Mouse (Mus musculus): ENCODE data around the gene Pnpla2. TPM values are rescaled to one million over a fixed set of nuclear protein-coding genes. Genes with fewer than 3 reads are reported as not detected.
A peak's percentile ranks its signal among the peaks of the same experiment; 100 is the strongest.
"Not testable (repeated sequence)": the region's sequence is repeated elsewhere in the genome, so short reads cannot be mapped to it uniquely, and the experiment has no call there.

Gene Pnpla2
- 16.6 and 17.8 TPM in 2 replicates for polyA plus RNA-seq (2016; fragmentation: Nextera tagmentation; extraction: Ambion mirVana)

GRCm38 (mm10) chr7:141454967-141455551 is at the start of gene Pnpla2:
Pnpla2 (plus strand) TSS chr7:141455198.
- Histone ChIP-seq H3K4me3 (peak within 1 kb of the TSS; percentile 70), H3K27ac (peak within 1 kb of the TSS; percentile 84), H3K9ac (peak within 1 kb of the TSS; percentile 77), H3K9me3 (replicated peaks) (no peaks in the 10 kb centered on the region), H3K36me3 (peaks cover 38% of the 10 kb centered on the region), H3K27me3 (replicated peaks) (peaks cover 9% of the 10 kb centered on the region), H3K4me1 (peaks cover 47% of the 10 kb centered on the region), H3K4me2 (peak within 1 kb of the TSS; percentile 90)
- peak; percentile 88 for ATAC-seq
- 3% methylated on average over 45 of the region's 45 CpGs for WGBS (ENCODE audit: insufficient replicate concordance)

- no peak for ATAC-seq
- H3K27me3 ChIP-seq (replicated peaks) = no peaks in the 10 kb centered on the region
- H3K36me3 ChIP-seq = peaks cover 80% of the 10 kb centered on the region
Observed at GRCm38 (mm10) chr7:141405466-141405865, 49.5 kb upstream of the Pnpla2 start.

GRCm38 (mm10) chr7:141407670-141408069 is 47.3 kb upstream of the Pnpla2 start:
- H3K9me3 ChIP-seq (replicated peaks); H3K9ac ChIP-seq; H3K4me2 ChIP-seq; H3K4me3 ChIP-seq; H3K27me3 ChIP-seq (replicated peaks); ATAC-seq; H3K27ac ChIP-seq; H3K4me1 ChIP-seq: not testable (repeated sequence)
- H3K36me3 ChIP-seq = peaks cover 68% of the 10 kb centered on the region
- WGBS (ENCODE audit: insufficient replicate concordance) = 87% methylated on average over 7 of the region's 7 CpGs

More at GRCm38 (mm10) chr7:141405466-141405865, 49.5 kb upstream of the Pnpla2 start:
- 74% methylated on average over 4 of the region's 4 CpGs for WGBS (ENCODE audit: insufficient replicate concordance)
- Histone ChIP-seq H3K4me2 (no peak overlapping the region), H3K4me1 (peaks cover 5% of the 10 kb centered on the region), H3K9ac (no peak overlapping the region), H3K9me3 (replicated peaks) (no peaks in the 10 kb centered on the region), H3K4me3 (no peak overlapping the region), H3K27ac (no peak overlapping the region)

- H3K27ac ChIP-seq = no peak overlapping the region
- H3K9me3 ChIP-seq (replicated peaks) = no peaks in the 10 kb centered on the region
- no peaks in the 10 kb centered on the region for H3K27me3 ChIP-seq (replicated peaks)
- 22% methylated on average over 11 of the region's 11 CpGs for WGBS (ENCODE audit: insufficient replicate concordance)
- peak; percentile 66 for ATAC-seq
- peak overlapping the region; percentile 27; the same call in 1 of the 2 replicates for H3K4me2 ChIP-seq
- no peak overlapping the region for H3K9ac ChIP-seq
- no peak overlapping the region for H3K4me3 ChIP-seq
- peaks cover 16% of the 10 kb centered on the region for H3K4me1 ChIP-seq
- H3K36me3 ChIP-seq = peaks cover 56% of the 10 kb centered on the region
Observed at GRCm38 (mm10) chr7:141408833-141409232, 46.2 kb upstream of the Pnpla2 start.

GRCm38 (mm10) chr7:141410631-141411030 is 44.4 kb upstream of the Pnpla2 start:
- Histone ChIP-seq H3K9me3 (replicated peaks) (no peaks in the 10 kb centered on the region), H3K4me1 (peaks cover 24% of the 10 kb centered on the region), H3K27me3 (replicated peaks) (no peaks in the 10 kb centered on the region), H3K4me2 (no peak overlapping the region), H3K9ac (no peak overlapping the region), H3K36me3 (peaks cover 46% of the 10 kb centered on the region), H3K4me3 (no peak overlapping the region), H3K27ac (0 out of 2 replicates have a peak overlapping the region, but pooled peaks have one; percentile 17)
- 81% methylated on average over 8 of the region's 8 CpGs for WGBS (ENCODE audit: insufficient replicate concordance)
- no peak for ATAC-seq

- Histone ChIP-seq H3K36me3 (peaks cover 42% of the 10 kb centered on the region), H3K9me3 (replicated peaks) (no peaks in the 10 kb centered on the region), H3K9ac (no peak overlapping the region), H3K4me1 (peaks cover 24% of the 10 kb centered on the region), H3K4me2 (no peak overlapping the region), H3K27me3 (replicated peaks) (no peaks in the 10 kb centered on the region), H3K27ac (no peak overlapping the region), H3K4me3 (no peak overlapping the region)
- ATAC-seq = no peak
- 78% methylated on average over 1 of the region's 1 CpGs for WGBS (ENCODE audit: insufficient replicate concordance)
Observed at GRCm38 (mm10) chr7:141411667-141412066, 43.3 kb upstream of the Pnpla2 start.

- Histone ChIP-seq H3K4me1 (peaks cover 24% of the 10 kb centered on the region), H3K36me3 (peaks cover 31% of the 10 kb centered on the region), H3K9me3 (replicated peaks) (no peaks in the 10 kb centered on the region), H3K27ac (peak overlapping the region; percentile 85), H3K4me3 (peak overlapping the region; percentile 71), H3K4me2 (peak overlapping the region; percentile 91), H3K9ac (peak overlapping the region; percentile 87), H3K27me3 (replicated peaks) (no peaks in the 10 kb centered on the region)
- WGBS (ENCODE audit: insufficient replicate concordance) = 4% methylated on average over 16 of the region's 16 CpGs
- ATAC-seq = peak; percentile 4; the same call in 1 of the 2 replicates
Observed at GRCm38 (mm10) chr7:141413331-141413730, 41.7 kb upstream of the Pnpla2 start.

DNA sequence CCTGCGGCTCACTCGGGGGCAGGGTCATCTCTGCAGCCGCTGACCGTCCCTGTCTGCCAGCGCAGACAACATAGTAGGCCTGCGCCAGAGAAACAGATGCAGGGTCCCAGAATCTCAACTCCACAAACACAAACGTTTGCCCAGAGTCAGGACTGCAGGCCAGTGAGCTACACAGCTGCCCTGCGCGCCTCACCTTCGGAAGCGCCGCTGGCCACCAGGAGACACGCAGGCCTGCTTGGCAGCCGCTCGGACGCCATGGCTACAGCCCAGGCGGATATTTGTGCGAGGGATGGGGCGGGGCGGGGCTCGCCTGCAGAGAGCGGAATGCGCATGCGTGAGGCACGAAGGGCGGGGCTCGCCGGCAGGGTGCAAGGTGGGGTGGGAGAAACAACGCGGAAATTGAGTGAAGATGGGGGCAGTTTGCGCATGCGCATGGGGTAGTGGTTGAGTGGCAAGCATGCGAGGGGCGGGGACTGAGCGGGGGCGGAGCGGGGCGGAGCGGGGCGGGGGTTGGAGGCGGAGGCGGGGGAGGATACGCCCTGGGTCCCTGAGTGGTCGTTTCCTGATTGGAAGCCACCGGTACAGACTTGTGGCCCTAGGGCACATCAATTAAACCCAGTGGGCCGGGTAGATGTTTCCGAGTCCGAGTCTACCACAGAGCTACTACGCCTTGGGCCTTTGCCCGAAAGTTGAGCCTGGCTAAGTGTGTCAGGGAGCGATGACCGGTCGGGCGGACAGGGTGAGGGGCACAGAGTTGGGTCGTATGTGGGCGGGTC is 41.0 kb upstream of the Pnpla2 start, which contains the start of gene Gatd1:
TSS of gene Gatd1 (minus strand) at position 328 of the 776 bp plus-strand sequence.
- peak within 1 kb of the TSS; percentile 71 for H3K4me3 ChIP-seq
- peaks cover 24% of the 10 kb centered on the region for H3K36me3 ChIP-seq
- WGBS (ENCODE audit: insufficient replicate concordance) = under 1% methylated on average over 56 of the region's 56 CpGs
- H3K9ac ChIP-seq = peak within 1 kb of the TSS; percentile 87
- 0 out of 2 replicates have a peak, but pooled peaks cover 5% of the 10 kb centered on the region for H3K27me3 ChIP-seq (replicated peaks)
- H3K27ac ChIP-seq = peak within 1 kb of the TSS; percentile 85
- ATAC-seq = peak; percentile 93
- H3K4me2 ChIP-seq = peak within 1 kb of the TSS; percentile 91
- H3K4me1 ChIP-seq = peaks cover 28% of the 10 kb centered on the region
- H3K9me3 ChIP-seq (replicated peaks) = no peaks in the 10 kb centered on the region

DNA sequence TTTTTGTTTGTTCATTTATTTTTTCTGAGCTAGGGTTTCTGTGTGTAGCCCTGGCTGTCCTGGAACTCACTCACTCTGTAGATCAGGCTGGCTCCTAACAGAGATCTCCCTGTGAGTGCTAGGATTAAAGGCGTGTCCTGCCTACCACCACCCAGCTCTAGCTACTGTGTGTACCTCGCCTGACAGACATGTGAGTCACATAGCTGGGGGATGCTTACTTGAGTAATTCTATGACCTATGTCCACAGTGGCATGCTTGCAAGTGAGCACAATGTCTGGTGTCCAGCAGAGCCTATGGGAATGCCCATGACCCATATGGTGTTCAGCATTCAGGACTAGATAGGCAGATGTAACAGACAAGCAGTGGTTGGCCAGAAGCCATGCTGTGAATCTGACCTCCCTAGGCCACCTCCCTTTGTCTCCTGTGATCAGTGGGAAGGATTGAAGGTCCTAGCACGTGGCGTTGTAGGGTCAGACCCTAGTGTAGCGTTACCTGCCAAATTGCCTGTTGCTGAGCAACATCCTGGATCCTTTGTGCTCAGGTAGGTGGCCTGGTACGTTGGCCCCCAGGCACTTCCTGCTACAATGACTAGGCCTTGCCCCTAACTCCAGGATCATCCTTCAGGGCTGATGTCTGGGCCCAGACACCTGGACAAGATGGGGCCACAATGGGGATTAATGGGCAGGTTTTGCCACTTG is 38.7 kb upstream of the Pnpla2 start:
- WGBS (ENCODE audit: insufficient replicate concordance) = 69% methylated on average over 6 of the region's 6 CpGs
- ATAC-seq = no peak

DNA sequence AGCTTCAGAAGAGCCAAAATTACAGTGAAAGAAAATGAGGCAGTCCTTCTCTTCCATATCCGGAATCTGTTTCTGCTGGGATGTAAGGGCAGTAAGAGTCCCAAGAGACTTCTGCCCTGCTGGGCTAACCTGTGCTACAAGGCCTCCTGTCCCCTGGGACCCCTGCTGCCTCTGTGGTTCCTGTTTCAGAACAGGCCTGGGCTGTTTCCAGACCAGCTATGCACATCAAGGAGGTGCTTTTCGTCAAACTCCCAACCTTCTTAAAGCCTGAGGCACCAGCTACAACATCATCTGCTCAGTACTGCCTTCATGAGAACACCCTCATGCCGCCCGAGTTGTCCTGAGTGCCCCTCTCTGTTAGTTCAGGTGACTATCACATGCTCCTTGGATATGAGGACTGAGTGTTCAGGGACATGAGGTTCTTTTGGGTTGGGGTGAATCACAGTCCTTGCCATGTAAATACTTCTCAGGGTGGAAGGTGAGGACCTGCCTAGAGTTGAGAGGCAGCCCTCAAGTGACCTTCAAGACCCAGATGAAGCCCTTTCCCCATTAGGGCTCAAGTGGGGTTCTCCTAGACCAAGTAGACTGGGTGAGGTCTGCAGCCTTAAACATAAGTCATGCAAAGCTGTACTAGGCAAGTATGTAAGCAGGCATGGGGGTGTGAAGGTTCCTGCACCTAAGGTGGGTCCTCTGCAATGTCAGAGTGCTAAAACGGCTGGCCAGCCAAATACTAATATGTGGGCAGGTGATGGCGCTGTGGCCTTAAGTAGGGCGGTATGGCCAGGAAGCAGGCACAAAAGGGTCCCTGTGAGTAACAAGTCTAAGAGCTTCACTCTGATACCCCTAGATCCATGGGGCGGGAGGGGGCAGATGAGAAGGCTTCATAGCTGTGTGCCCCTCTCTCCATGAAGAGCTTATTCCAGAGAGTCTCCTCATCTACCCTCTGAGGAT is 37.0 kb upstream of the Pnpla2 start:
- no peak for ATAC-seq
- H3K9me3 ChIP-seq (replicated peaks) = no peaks in the 10 kb centered on the region

More for the DNA sequence above, 38.7 kb upstream of the Pnpla2 start:
- peaks cover 5% of the 10 kb centered on the region; the same call in 1 of the 2 replicates for H3K27me3 ChIP-seq (replicated peaks)
- H3K9me3 ChIP-seq (replicated peaks) = no peaks in the 10 kb centered on the region
- no peak overlapping the region for H3K4me3 ChIP-seq
- peaks cover 26% of the 10 kb centered on the region for H3K4me1 ChIP-seq
- H3K9ac ChIP-seq = no peak overlapping the region
- no peak overlapping the region for H3K27ac ChIP-seq
- no peak overlapping the region for H3K4me2 ChIP-seq
- peaks cover 1% of the 10 kb centered on the region; the same call in 1 of the 2 replicates for H3K36me3 ChIP-seq

DNA sequence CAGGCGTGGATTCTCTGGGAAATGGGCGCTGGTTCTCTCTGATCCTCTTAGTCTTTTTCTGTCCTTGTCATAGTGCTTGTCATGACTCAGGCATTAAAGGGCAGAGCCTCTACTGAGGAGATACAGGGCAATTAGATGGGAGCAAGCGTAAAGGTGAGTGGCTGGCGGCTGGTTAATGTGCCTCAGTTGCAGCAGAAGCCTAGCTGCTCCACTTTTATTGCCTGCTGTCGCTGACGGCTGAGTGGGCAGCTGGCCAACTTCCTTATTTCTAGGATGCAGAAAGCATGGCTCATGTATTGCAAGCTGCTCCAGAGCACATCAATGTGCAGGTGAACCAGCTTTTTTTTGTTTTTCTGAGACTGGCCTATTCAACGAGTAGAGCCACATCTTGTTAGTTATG is 36.0 kb upstream of the Pnpla2 start:
- Histone ChIP-seq H3K4me1 (peaks cover 15% of the 10 kb centered on the region), H3K4me3 (no peak overlapping the region), H3K36me3 (no peaks in the 10 kb centered on the region), H3K9ac (no peak overlapping the region), H3K4me2 (no peak overlapping the region), H3K27me3 (replicated peaks) (peaks cover 16% of the 10 kb centered on the region; the same call in 1 of the 2 replicates), H3K9me3 (replicated peaks) (no peaks in the 10 kb centered on the region), H3K27ac (no peak overlapping the region)
- 53% methylated on average over 7 of the region's 7 CpGs for WGBS (ENCODE audit: insufficient replicate concordance)
- no peak for ATAC-seq

More for the DNA sequence above, 37.0 kb upstream of the Pnpla2 start:
- H3K27ac ChIP-seq = no peak overlapping the region
- H3K27me3 ChIP-seq (replicated peaks) = peaks cover 8% of the 10 kb centered on the region; the same call in 1 of the 2 replicates
- 69% methylated on average over 8 of the region's 8 CpGs for WGBS (ENCODE audit: insufficient replicate concordance)
- H3K4me2 ChIP-seq = no peak overlapping the region
- H3K36me3 ChIP-seq = no peaks in the 10 kb centered on the region
- no peak overlapping the region for H3K4me3 ChIP-seq
- H3K4me1 ChIP-seq = peaks cover 21% of the 10 kb centered on the region
- H3K9ac ChIP-seq = no peak overlapping the region

Data from liver, embryonic 12.5 days (tissue).